Mouse (Mus musculus) ES-Bruce4 (cell line): ENCODE results near the gene Cct2.

ENCODE experiments used
- CTCF ChIP-seq: IDR thresholded peaks from one replicate; pipeline ENCODE4 v1.8.1; 2011; ENCODE audit warnings: low read depth, low read length
- EP300 ChIP-seq: IDR thresholded peaks from 2 replicates; pipeline ENCODE4 v1.6.1; 2011; ENCODE audit warnings: low read depth, low read length; ENCODE audit not compliant: insufficient read depth
- POLR2A ChIP-seq: IDR thresholded peaks from one replicate; pipeline ENCODE4 v1.8.1; 2011; ENCODE audit warnings: low read length; ENCODE audit not compliant: insufficient read depth

- TF ChIP-seq POLR2A: no peak
- peak; percentile 93 for TF ChIP-seq CTCF
- no peak for TF ChIP-seq EP300
Measured at GRCm38 (mm10) chr10:117078284-117078683, 14.7 kb upstream of the Cct2 start.
